Mouse (Mus musculus) yolk sac, embryonic 10.5 days (tissue): Measurements from ENCODE around the gene Btg4.

Experiments
- DNase-seq: peaks from one replicate; pipeline ENCODE4 v3.0.0-alpha.2; 2017; ENCODE audit warnings: low spot score

The Btg4 gene

DNA sequence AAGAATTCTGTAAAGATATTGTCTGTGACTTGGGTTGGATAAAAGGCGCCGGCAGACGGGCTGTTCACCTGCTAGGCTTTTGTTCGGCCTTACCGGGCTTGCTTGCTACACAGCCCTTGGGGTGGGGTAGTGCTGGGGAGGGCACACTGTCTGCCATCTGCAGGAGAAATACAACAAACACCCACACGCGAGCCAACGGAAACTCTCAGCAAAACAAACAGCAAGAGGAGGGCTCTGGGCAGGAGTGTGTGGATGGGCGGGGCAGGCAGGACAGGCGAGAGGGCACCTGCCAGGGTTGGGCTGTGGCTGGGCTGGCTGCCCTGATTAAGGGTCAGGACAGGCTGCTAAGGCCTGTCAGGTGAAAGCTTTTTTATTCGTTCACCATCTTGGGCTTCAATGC is 107.3 kb downstream of the Btg4 start:
- DNase-seq, result no peak

DNA sequence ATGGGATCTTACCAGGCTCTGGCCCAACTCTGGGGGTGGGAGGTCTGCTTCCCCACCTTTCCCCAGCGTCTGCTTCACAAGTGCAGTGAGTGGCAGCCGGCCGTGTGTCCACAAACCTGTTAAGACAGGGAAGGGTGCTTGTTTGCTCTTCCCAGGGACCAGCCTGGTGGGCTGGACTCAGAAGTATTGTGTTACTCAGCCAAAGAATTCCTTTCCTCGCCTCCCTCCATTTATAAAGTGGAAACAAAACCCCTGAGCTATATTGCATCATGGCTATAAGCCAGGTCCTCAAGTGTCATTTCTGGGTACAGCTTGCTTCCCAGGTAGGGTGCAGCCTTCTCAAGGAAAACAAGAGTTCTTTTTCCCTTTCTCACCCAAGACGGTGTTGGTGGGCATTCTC is 108.0 kb downstream of the Btg4 start:
- no peak for DNase-seq

DNA sequence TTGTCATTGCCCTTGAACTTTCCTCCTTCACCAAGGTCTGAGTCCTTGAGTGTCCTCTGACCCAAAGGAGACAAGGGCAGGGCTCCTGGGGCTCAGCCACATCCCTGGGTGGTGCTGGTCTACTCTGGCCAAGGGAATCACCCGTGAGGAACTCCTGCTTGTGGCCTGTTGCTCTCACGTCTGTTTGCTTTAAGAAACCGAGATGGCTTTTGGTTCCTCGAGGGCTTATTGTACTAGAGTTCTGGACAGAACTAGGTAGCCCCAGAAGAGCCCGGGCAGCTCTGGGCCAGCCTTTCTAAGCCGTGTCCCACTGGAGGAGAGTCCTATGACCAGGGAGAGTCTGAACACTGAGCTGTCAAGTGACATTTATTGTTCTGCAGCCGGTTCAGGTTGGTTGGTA is 108.4 kb downstream of the Btg4 start:
- no peak for DNase-seq
